Mouse (Mus musculus) intestine, postnatal 0 days (tissue): ENCODE data around the gene Elovl6. TPM values are rescaled to one million over a fixed set of nuclear protein-coding genes. Genes with fewer than 3 reads are reported as not detected.

Experiments
- ATAC-seq: fragments of 200-750 bp; cut with Nextera tagmentation; 2 replicates; pipeline ENCODE4 v1.8.0; 2017; ENCODE audit warnings: mild to moderate bottlenecking, moderate TSS enrichment, moderate library complexity
- H3K27ac ChIP-seq: fragments of 300-500 bp; sonication (generic); 2 replicates; pipeline ENCODE4 v1.5.1; 2014; ENCODE audit warnings: mild to moderate bottlenecking, low read depth, low read length, moderate library complexity
- H3K27me3 ChIP-seq: fragments of 300-500 bp; sonication (generic); replicated peaks from 2 replicates; pipeline ENCODE4 v1.6.1; 2014; ENCODE audit warnings: low read length, mixed read lengths; ENCODE audit not compliant: control insufficient read depth, insufficient read depth
- H3K36me3 ChIP-seq: fragments of 300-500 bp; sonication (generic); 2 replicates; pipeline ENCODE4 v1.6.1; 2014; ENCODE audit warnings: mild to moderate bottlenecking, moderate library complexity; ENCODE audit not compliant: control insufficient read depth, insufficient read depth
- H3K4me1 ChIP-seq: fragments of 300-500 bp; sonication (generic); replicated peaks from 2 replicates; pipeline ENCODE4 v1.6.1; 2014; ENCODE audit warnings: antibody characterized with exemption, low read length, mixed read lengths; ENCODE audit not compliant: control insufficient read depth, insufficient read depth
- H3K4me2 ChIP-seq: fragments of 300-500 bp; sonication (generic); replicated peaks from 2 replicates; pipeline ENCODE4 v1.6.1; 2014; ENCODE audit warnings: low read depth, mild to moderate bottlenecking, moderate library complexity
- H3K4me3 ChIP-seq: fragments of 300-500 bp; sonication (generic); 2 replicates; pipeline ENCODE4 v1.5.1; 2014; ENCODE audit warnings: low read depth, low read length
- H3K9ac ChIP-seq: fragments of 300-500 bp; sonication (generic); 2 replicates; pipeline ENCODE4 v1.6.1; 2014; ENCODE audit warnings: mild to moderate bottlenecking, low read depth, low read length
- H3K9me3 ChIP-seq: fragments of 300-500 bp; sonication (generic); 2 replicates; pipeline ENCODE4 v1.6.1; 2016; ENCODE audit warnings: mixed run types; ENCODE audit not compliant: control insufficient read depth
- CTCF ChIP-seq: sonication (generic); IDR thresholded peaks from 2 replicates; pipeline ENCODE4 v1.5.1; 2016; ENCODE audit warnings: low read depth, mild to moderate bottlenecking, control low read depth, antibody characterized with exemption, moderate library complexity
- WGBS: fragments of 180-500 bp; shearing (Covaris S2); extraction: QIAGEN DNeasy Blood & Tissue Kit; methylation state at CpG from one replicate; pipeline ENCODE4 v1.1.7; 2014; 5-methylcytosine and 5-hydroxymethylcytosine counted together
- polyA plus RNA-seq: library from polyadenylated mRNA; unstranded; fragments of >200 nt; fragmentation: Nextera tagmentation; extraction: Ambion mirVana; gene quantifications from 2 replicates; pipeline ENCODE4 v1.2.1, GENCODE M21; 2015

Elovl6 gene
- polyA plus RNA-seq, 1 experiment from 2014 or later: 34.5 TPM

GRCm38 (mm10) chr3:129553661-129554060 lies 21.5 kb downstream of the Elovl6 start:
- ATAC-seq: no peak
- no peak overlapping the region for H3K4me3 ChIP-seq
- 0 out of 2 replicates have a peak, but pooled peaks cover 17% of the 10 kb centered on the region for H3K4me1 ChIP-seq

GRCm38 (mm10) chr3:129554436-129554835 lies 22.3 kb downstream of the Elovl6 start:
- no peak overlapping the region for H3K4me3 ChIP-seq
- no peak overlapping the region for H3K4me2 ChIP-seq
- H3K27me3 ChIP-seq: no peaks in the 10 kb centered on the region
- H3K9ac ChIP-seq: no peak overlapping the region
- H3K27ac ChIP-seq: peak overlapping the region; percentile 81
- 32% methylated on average over 4 of the region's 4 CpGs for WGBS
- H3K9me3 ChIP-seq: no peaks in the 10 kb centered on the region
- peak; percentile 97 for ATAC-seq
- 0 out of 2 replicates have a peak, but pooled peaks cover 17% of the 10 kb centered on the region for H3K4me1 ChIP-seq
- H3K36me3 ChIP-seq: no peaks in the 10 kb centered on the region; the same call in 1 of the 2 replicates
- no peak for TF ChIP-seq CTCF

More at GRCm38 (mm10) chr3:129553661-129554060, 21.5 kb downstream of the Elovl6 start:
- 75% methylated on average over 10 of the region's 10 CpGs for WGBS
- H3K27ac ChIP-seq: peak overlapping the region; percentile 81
- H3K36me3 ChIP-seq: no peaks in the 10 kb centered on the region
- H3K4me2 ChIP-seq: no peak overlapping the region
- no peak overlapping the region for H3K9ac ChIP-seq
- no peaks in the 10 kb centered on the region for H3K9me3 ChIP-seq
- H3K27me3 ChIP-seq: no peaks in the 10 kb centered on the region
- TF ChIP-seq CTCF: no peak

GRCm38 (mm10) chr3:129557048-129557447 lies 24.9 kb downstream of the Elovl6 start:
- Histone ChIP-seq H3K4me3 (no peak overlapping the region), H3K27ac (no peak overlapping the region), H3K27me3 (no peaks in the 10 kb centered on the region), H3K4me1 (0 out of 2 replicates have a peak, but pooled peaks cover 5% of the 10 kb centered on the region), H3K4me2 (no peak overlapping the region), H3K36me3 (peaks cover 7% of the 10 kb centered on the region; the same call in 1 of the 2 replicates), H3K9me3 (no peaks in the 10 kb centered on the region), H3K9ac (no peak overlapping the region)
- WGBS: 68% methylated on average over 9 of the region's 9 CpGs
- no peak for TF ChIP-seq CTCF
- no peak for ATAC-seq

GRCm38 (mm10) chr3:129557566-129557965 lies 25.4 kb downstream of the Elovl6 start:
- Histone ChIP-seq H3K27me3 (no peaks in the 10 kb centered on the region), H3K4me1 (no peaks in the 10 kb centered on the region), H3K36me3 (peaks cover 10% of the 10 kb centered on the region; the same call in 1 of the 2 replicates), H3K27ac (no peak overlapping the region), H3K4me3 (no peak overlapping the region), H3K4me2 (no peak overlapping the region), H3K9me3 (no peaks in the 10 kb centered on the region), H3K9ac (no peak overlapping the region)
- WGBS: 58% methylated on average over 7 of the region's 7 CpGs
- no peak for TF ChIP-seq CTCF
- ATAC-seq: no peak

GRCm38 (mm10) chr3:129558016-129558955 lies 26.1 kb downstream of the Elovl6 start:
- Histone ChIP-seq H3K36me3 (peaks cover 10% of the 10 kb centered on the region; the same call in 1 of the 2 replicates), H3K4me3 (no peak overlapping the region), H3K4me1 (no peaks in the 10 kb centered on the region), H3K9ac (no peak overlapping the region), H3K27me3 (no peaks in the 10 kb centered on the region), H3K4me2 (no peak overlapping the region), H3K27ac (no peak overlapping the region), H3K9me3 (no peaks in the 10 kb centered on the region)
- ATAC-seq: no peak
- TF ChIP-seq CTCF: no peak
- WGBS: 70% methylated on average over 22 of the region's 22 CpGs

GRCm38 (mm10) chr3:129560068-129560467 lies 27.9 kb downstream of the Elovl6 start:
- Histone ChIP-seq H3K4me2 (no peak overlapping the region), H3K4me1 (no peaks in the 10 kb centered on the region), H3K27ac (no peak overlapping the region), H3K9ac (no peak overlapping the region), H3K27me3 (no peaks in the 10 kb centered on the region), H3K9me3 (no peaks in the 10 kb centered on the region), H3K36me3 (peaks cover 17% of the 10 kb centered on the region; the same call in 1 of the 2 replicates), H3K4me3 (no peak overlapping the region)
- no peak for TF ChIP-seq CTCF
- 95% methylated on average over 9 of the region's 9 CpGs for whole genome bisulfite sequencing
- no peak for ATAC-seq
